Mouse (Mus musculus): Measurements from ENCODE around the gene Cfap58. TPM values are rescaled to one million over a fixed set of nuclear protein-coding genes. Genes with fewer than 3 reads are reported as not detected.

Cfap58 gene
- total RNA-seq, 2 experiments from 2014 or later = 0.36 to 0.77 TPM

DNA sequence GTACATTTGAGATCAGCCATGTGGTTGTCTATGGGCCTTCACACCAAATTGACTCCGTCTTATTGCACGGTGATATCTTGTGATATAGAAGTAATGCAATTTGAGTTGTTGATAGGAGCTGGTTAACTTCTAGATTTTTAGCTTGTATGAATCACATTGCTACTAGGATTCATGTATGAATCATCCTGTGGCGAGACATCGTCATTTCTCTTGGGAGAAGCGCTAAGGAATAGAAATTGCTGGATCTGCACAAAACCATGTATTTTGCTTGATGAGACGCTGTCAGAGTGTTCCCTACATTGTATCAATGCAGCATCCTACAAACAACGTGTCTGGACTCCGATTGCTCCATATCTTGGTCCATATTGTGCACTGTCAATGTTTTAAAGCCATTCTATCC is 102.1 kb downstream of the Cfap58 start:
- intact Hi-C loops (cut with DNase I) = no loop called here
- DNase-seq = no peak

DNA sequence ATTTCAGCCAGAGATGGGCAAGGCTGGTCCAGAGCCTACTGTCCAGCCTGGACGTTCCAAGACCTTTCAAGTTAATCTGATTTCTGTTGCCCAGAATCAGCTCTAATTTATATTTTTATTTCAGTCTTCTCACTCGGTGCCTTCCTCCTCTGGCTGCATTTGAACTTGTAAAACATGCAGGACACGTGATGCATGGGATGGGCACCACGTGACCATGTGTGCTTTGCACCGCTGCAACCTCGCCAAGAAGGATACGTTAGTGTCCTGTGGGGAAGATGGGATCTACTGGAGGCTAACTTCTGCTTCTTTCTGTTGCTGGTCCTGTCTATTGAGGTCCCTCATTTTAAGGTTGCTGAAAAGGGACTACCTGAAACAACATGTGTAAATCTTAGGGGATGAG is 109.8 kb downstream of the Cfap58 start:
- intact Hi-C loops (cut with DNase I) = no loop called here
- DNase-seq = no peak

DNA sequence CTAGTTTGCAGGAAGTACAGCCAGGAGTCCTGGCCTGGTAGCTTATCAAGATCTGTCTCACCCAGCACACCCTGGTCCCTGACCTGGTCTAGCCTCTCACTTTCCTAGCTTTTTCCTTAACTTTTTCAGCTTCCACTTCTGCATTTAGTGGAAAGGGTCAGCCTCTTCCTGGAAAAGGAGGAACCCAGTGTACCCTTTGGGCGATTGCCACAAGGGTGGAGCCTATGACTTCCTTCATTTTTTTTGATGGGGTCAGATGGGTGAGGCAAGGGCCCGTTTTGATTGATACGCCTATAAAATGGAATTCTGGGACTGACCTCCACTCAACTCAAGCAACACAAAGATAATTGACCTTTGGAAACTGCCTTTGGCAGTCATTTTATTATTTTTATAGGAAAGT is 111.9 kb downstream of the Cfap58 start:
- intact Hi-C loops (cut with DNase I) = no loop called here
- no peak for DNase-seq

DNA sequence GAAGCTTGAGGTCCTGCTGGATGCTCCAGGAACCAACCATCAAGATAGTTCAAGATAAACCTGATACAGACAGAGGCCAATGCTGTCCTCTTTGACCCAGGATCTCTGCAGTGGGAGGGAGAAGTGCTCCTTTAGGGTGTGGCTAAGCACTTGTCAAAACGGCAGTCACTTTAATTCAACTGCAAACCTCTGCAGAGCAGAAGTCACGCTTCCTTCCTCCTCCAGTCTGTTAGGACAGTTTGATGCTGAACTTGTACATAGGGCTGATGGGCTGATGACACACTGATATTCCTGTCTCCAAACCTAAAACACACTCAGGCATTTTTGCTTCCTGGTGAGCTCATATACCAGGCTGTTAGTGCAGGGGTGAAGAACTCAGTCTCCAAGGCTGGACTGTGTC is 125.8 kb downstream of the Cfap58 start:
- DNase-seq = no peak
- intact Hi-C loops (cut with DNase I) = no loop called here

DNA sequence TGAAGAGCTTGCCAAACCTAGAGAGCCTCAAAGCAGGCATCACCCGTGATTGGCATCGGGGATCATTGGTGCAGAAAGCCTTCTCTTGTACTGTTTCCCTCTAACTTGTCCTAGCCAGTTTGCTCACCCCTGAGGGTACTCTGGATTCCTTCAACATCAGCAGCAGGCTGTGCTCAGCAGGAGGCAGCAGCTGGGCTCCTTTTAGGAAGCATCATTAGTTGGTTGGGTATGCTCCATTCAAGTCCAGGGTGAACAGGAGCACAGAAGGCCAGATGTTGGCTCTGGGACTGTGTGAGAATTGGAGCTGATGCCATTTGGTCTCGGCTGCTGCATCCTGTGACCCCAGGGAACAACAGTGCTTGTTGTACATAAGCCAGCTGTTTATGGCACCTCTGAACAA is 142.2 kb downstream of the Cfap58 start:
- intact Hi-C loops (cut with DNase I) = no loop called here
- DNase-seq = no peak

DNA sequence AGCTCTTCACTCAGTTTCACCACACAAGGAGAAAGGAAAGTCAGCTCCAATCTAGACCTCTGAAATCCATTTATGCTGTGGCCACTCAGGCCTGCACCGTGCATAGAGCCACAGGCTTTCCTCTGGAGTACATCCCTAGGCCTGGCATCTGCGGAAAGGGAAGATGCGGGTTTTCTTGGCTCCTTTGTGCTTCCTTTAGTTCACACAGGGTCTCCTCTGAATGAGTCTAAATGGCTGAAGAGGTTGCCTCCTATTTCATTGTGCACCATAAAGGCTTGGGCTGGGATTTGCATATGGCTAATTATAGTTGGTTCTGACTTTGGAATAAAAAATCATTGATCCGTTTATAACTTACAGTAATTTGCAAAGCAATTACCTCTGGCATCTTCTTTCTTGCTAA is 144.0 kb downstream of the Cfap58 start:
- DNase-seq = no peak
- intact Hi-C loops (cut with DNase I) = no loop called here

Small RNA genes within 50 kb of the gene (microRNA-seq; reads per million reads assigned to microRNA genes)
- not detected for gene Gm22240

Other genes starting within 250 kb of the Cfap58 start
- under 1 TPM; 0.18 to 0.48 TPM for gene Col17a1, start 245.6 kb upstream of the Cfap58 start, total RNA-seq (2021)
- gene Sfr1, start 206.0 kb upstream of the Cfap58 start, total RNA-seq (2021) = 100 to 1,000 TPM; 121 to 129 TPM
- gene Gsto1, start 82.7 kb upstream of the Cfap58 start, total RNA-seq (2021) = 10 to 100 TPM; 88.3 to 91.0 TPM
- under 1 TPM; 0.78 to 0.93 TPM for gene Gsto2, start 72.1 kb upstream of the Cfap58 start, total RNA-seq (2021)
- 1 to 10 TPM; 1.2 to 1.7 TPM for gene Cfap43, start 18.4 kb upstream of the Cfap58 start, total RNA-seq (2021)
- gene Itprip, start 18.4 kb upstream of the Cfap58 start, total RNA-seq (2021) = 1 to 10 TPM; 2.3 to 2.8 TPM

Data from left cerebral cortex, postnatal 4 days (tissue).